In genomic region chr11:8137366-8137765, GRCm38 (mm10) we compare ENCODE assay signal across 9 mouse cellular contexts.
DNase-seq lines count a peak whose midpoint lies in the region; ATAC-seq and TF ChIP-seq lines count a peak whose summit lies in the region.
"Had no signal": no experiment of that assay in that cellular context is flagged by ENCODE, and none has a peak within 500 bp of the region (broad histone marks: within the 10 kb centered on the region; RNA-seq: fewer than 3 reads in every experiment).

No protein-coding gene starts in this region.

- H3K36me3 ChIP-seq in lung, postnatal 0 days (ENCODE audit: insufficient read depth, low read length), result no peaks in the 10 kb centered on the region

- H3K4me1 ChIP-seq in lung, postnatal 0 days (ENCODE audit: insufficient read depth, low read depth, low read length), result no peaks in the 10 kb centered on the region

- no peak overlapping the region for H3K9ac ChIP-seq in lung, postnatal 0 days (replicated peaks; ENCODE audit: low read depth)
- H3K9ac ChIP-seq: liver, embryonic 14.5 days had no signal

- DNase-seq in frontal cortex, postnatal 10 days (ENCODE audit: low spot score in 2 of 2), result no peak
- peak; percentile 22 for DNase-seq in lung, postnatal 0 days (ENCODE audit: low spot score)
- no peak for DNase-seq in lung, postnatal 4 days
- peak; percentile 78 for DNase-seq in embryo, embryonic 10 days (ENCODE audit: low spot score)
- DNase-seq in large intestine, adult 2 months (ENCODE audit: low read depth, low spot score), result peak; percentile 36
- DNase-seq in testis, postnatal 10 days (ENCODE audit: low spot score), result no peak
- DNase-seq in layer of hippocampus, postnatal 25 days (ENCODE audit: extremely low spot score in 1 of 2, low spot score in 1 of 2), result no peak

- no peak for TF ChIP-seq EP300 in lung, postnatal 0 days (IDR thresholded peaks at IDR 0.05)

- no peak overlapping the region for H3K4me2 ChIP-seq in lung, postnatal 0 days (replicated peaks; ENCODE audit: low read depth, low read length)

- H3K9me3 ChIP-seq in lung, postnatal 0 days (ENCODE audit: low read length), result no peaks in the 10 kb centered on the region

- no peak overlapping the region for H3K4me3 ChIP-seq in lung, postnatal 0 days (ENCODE audit: low read depth, low read length)

- peak; percentile 91 for ATAC-seq in frontal cortex, adult (ENCODE audit: low TSS enrichment)
- ATAC-seq in lung, postnatal 0 days, result no peak

- peak; percentile 55 for TF ChIP-seq CTCF in lung, postnatal 0 days (IDR thresholded peaks at IDR 0.05)

- 36% methylated on average over 4 of the region's 4 CpGs for WGBS in lung, postnatal 0 days
- WGBS in large intestine, adult 2 months, result 27% methylated on average over 4 of the region's 4 CpGs

- H3K27ac ChIP-seq in lung, postnatal 0 days (ENCODE audit: low read length), result no peak overlapping the region
- H3K27ac ChIP-seq: liver, embryonic 14.5 days had no signal

- no peaks in the 10 kb centered on the region for H3K27me3 ChIP-seq in lung, postnatal 0 days (replicated peaks; ENCODE audit: insufficient read depth, low read length)

Comparison
In these comparisons a context has a peak if more than half of its experiments do, and no peak if none do; other contexts are left out.
1. DNase-seq: peak in lung, postnatal 0 days (single experiment), embryo, embryonic 10 days (single experiment) and large intestine, adult 2 months (single experiment); none in frontal cortex, postnatal 10 days (0 of 2), lung, postnatal 4 days (0 of 2), testis, postnatal 10 days (single experiment) and layer of hippocampus, postnatal 25 days (0 of 2).